Mouse (Mus musculus): ENCODE data around the gene Olfr1112.
"Not testable (repeated sequence)": the region's sequence is repeated elsewhere in the genome, so short reads cannot be mapped to it uniquely, and the experiment has no call there.

Olfr1112 gene

DNA sequence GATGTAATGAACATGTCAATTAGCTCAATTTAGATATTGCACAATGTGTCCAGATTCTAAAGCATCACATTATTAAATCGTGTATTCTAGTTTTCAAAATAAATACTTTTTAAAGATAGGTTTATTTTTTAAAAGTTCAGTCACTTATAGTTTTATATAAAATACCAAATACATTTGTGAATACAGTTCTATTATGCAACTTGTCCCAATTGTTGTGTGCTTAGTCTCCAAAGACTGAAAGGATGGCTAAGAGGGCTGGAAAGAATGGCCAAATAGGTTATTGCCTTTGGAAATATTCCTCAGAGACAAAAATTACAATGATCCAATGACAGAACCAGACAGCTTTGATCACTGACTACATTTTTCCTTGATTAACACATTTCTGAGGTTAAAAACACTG is at the start of gene Olfr1112:
TSS of gene Olfr1112 (plus strand) at position 301 of the 400 bp plus-strand sequence.
- in situ Hi-C loops (cut with MboI; ENCODE audit: low pct_unique_long_range_greater_than_20kb in 1 of 2, low sequenced_read_pairs in 2 of 2, unreplicated experiment in 1 of 2), result no loop called here

DNA sequence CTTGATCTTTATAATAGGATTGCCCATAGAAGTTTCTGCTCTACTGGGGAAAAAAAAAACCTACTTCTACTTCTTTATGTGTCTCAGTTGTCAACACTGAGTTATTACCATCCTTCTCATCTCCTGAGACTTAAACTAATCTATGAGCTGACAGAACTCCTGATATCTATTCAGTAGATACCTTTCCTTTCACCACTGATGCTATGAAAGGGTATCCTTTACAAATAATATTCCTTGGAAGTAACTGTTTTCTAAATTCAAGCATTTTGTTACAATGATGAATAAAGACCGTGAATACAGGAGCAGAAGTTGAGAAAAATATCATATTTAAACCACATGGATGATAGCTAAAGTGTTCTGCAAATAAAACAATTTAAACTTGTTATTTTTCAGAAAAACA is 47.4 kb upstream of the Olfr1112 start, which contains the start of gene Olfr1110:
TSS of gene Olfr1110 (minus strand) at position 101 of the 400 bp plus-strand sequence.
- in situ Hi-C loops (cut with MboI; ENCODE audit: low pct_unique_long_range_greater_than_20kb in 1 of 2, low sequenced_read_pairs in 2 of 2, unreplicated experiment in 1 of 2), result no loop called here

DNA sequence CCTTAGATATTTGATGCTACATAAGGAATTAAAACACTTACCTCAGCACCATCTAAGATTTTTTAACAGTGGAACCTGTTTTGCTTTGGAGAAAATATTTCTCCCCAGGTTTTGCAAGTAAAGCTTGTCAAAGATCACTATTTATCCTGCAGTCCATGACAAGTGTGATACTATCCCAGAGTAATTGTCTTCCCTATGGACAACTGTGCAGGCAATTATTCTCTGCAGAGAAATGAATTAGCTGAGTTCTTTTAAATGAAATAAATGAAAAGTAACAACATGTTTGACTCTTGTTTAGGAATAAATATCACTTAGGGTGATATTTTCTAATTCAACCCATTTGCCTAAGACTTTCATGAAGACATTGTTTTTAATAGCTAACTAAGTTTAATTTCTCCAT is 35.1 kb upstream of the Olfr1112 start, which contains the start of gene Olfr1111:
TSS of gene Olfr1111 (minus strand) at position 101 of the 400 bp plus-strand sequence.
- in situ Hi-C loops (cut with MboI; ENCODE audit: low pct_unique_long_range_greater_than_20kb in 1 of 2, low sequenced_read_pairs in 2 of 2, unreplicated experiment in 1 of 2), result no loop called here

DNA sequence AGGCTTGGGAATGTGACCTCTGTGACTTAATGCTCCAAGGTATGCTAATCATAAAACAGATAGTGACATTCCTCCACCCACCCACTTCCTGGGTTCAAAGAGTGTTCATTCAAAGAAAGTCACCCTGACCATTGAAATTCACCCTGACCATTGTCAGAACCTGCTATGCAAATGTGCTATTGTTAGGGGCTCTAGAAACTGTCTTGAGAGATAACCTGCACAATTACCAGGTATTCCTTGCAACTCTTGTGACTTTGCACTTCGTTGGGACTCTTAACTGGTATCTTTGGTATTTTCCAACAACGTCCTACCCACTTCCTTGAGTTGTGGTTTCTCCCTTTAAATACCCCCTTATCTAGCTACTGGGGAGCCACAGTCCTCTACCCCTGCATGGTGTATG is 19.9 kb upstream of the Olfr1112 start:
- in situ Hi-C loops (cut with MboI; ENCODE audit: low pct_unique_long_range_greater_than_20kb in 1 of 2, low sequenced_read_pairs in 2 of 2, unreplicated experiment in 1 of 2), result not testable (repeated sequence)

DNA sequence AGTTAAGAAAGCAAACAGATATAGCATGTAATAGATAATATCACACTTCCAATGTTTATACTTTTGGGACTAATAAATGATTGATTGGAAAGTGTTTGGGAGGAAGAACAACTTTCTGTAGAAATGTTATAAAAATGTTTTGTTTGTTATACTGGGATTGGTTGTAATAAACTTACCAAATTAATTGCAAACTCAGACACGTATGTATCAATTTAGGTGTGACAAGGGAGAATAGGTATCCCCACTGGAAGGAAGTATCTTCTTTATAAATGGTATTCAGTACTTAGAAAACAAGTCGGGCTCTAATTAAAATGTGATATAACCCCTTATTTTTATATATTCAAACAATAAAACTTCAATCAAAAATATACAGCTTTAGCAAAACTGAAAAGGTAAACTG is 21.1 kb downstream of the Olfr1112 start, which contains the start of gene Olfr1113:
TSS of gene Olfr1113 (plus strand) at position 301 of the 400 bp plus-strand sequence.
- in situ Hi-C loops (cut with MboI; ENCODE audit: low pct_unique_long_range_greater_than_20kb in 1 of 2, low sequenced_read_pairs in 2 of 2, unreplicated experiment in 1 of 2), result no loop called here
